In the genomic region with DNA sequence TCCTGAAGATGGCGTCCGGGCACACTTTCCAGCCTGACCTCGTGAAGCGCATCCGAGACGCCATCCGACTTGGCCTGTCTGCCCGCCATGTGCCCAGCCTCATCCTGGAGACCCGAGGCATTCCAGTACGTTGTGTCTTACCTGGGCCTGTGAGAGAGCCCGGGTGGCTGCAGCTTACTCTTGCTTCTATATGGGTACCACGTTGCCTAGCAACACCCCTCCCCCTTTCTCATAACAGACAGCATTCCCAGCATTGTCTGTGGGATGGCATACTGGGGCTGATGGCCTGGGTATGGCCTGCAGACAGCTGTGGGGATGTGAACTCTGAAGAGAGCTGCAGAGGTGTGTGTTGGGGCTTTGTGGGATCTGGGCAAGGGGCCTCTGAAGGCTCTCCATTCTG, we compare ENCODE assay signal across 20 mouse cellular contexts. TPM values are rescaled to one million over a fixed set of nuclear protein-coding genes. Genes with fewer than 3 reads are reported as not detected.
DNase-seq lines count a peak whose midpoint lies in the region; ATAC-seq and TF ChIP-seq lines count a peak whose summit lies in the region.
"Had no signal": no experiment of that assay in that cellular context is flagged by ENCODE, and none has a peak within 500 bp of the region (broad histone marks: within the 10 kb centered on the region; RNA-seq: fewer than 3 reads in every experiment).

No protein-coding gene starts in this region.

- no peak for ATAC-seq in hindbrain, embryonic 13.5 days (ENCODE audit: low FRiP score)
- ATAC-seq in hindbrain, embryonic 16.5 days, result no peak
- no peak for ATAC-seq in midbrain, embryonic 14.5 days (ENCODE audit: low FRiP score, low TSS enrichment)
- no peak for ATAC-seq in midbrain, postnatal 0 days (ENCODE audit: low FRiP score)
- ATAC-seq: forebrain, embryonic 14.5 days had no signal

- no peaks in the 10 kb centered on the region for H3K27me3 ChIP-seq in hindbrain, embryonic 13.5 days
- no peaks in the 10 kb centered on the region for H3K27me3 ChIP-seq in hindbrain, embryonic 16.5 days (replicated peaks; ENCODE audit: control insufficient read depth, insufficient read depth, low read length)
- no peaks in the 10 kb centered on the region for H3K27me3 ChIP-seq in midbrain, embryonic 14.5 days (ENCODE audit: control insufficient read depth, insufficient read depth, low read length)
- H3K27me3 ChIP-seq in midbrain, postnatal 0 days (ENCODE audit: insufficient read depth, low read length), result no peaks in the 10 kb centered on the region
- H3K27me3 ChIP-seq: embryonic facial prominence, embryonic 12.5 days; heart, embryonic 13.5 days; hindbrain, embryonic 15.5 days had no signal

- H3K9me3 ChIP-seq in hindbrain, embryonic 13.5 days, result no peaks in the 10 kb centered on the region
- H3K9me3 ChIP-seq in hindbrain, embryonic 16.5 days (ENCODE audit: control insufficient read depth, low read length), result no peaks in the 10 kb centered on the region
- no peaks in the 10 kb centered on the region for H3K9me3 ChIP-seq in midbrain, embryonic 14.5 days (ENCODE audit: control insufficient read depth, low read length)
- H3K9me3 ChIP-seq in midbrain, postnatal 0 days (ENCODE audit: low read length), result no peaks in the 10 kb centered on the region
- H3K9me3 ChIP-seq: embryonic facial prominence, embryonic 12.5 days; heart, embryonic 13.5 days; hindbrain, embryonic 15.5 days had no signal

- H3K27ac ChIP-seq in hindbrain, embryonic 13.5 days, result 0 out of 2 replicates have a peak overlapping the region, but pooled peaks have one; percentile 26
- H3K27ac ChIP-seq in hindbrain, embryonic 16.5 days (ENCODE audit: low read depth, low read length), result no peak overlapping the region
- H3K27ac ChIP-seq in midbrain, embryonic 14.5 days (replicated peaks; ENCODE audit: low read depth, low read length), result no peak overlapping the region; the same call in 1 of the 2 replicates
- no peak overlapping the region for H3K27ac ChIP-seq in midbrain, postnatal 0 days (ENCODE audit: low read depth, low read length)
- H3K27ac ChIP-seq: embryonic facial prominence, embryonic 12.5 days; heart, embryonic 13.5 days; hindbrain, embryonic 15.5 days had no signal

- no peak for TF ChIP-seq CTCF in midbrain, postnatal 0 days (IDR thresholded peaks at IDR 0.05)

- 0 out of 2 replicates have a peak overlapping the region, but pooled peaks have one; percentile 49 for H3K9ac ChIP-seq in hindbrain, embryonic 13.5 days
- no peak overlapping the region for H3K9ac ChIP-seq in hindbrain, embryonic 16.5 days (ENCODE audit: low read depth, low read length)
- H3K9ac ChIP-seq in midbrain, embryonic 14.5 days (replicated peaks; ENCODE audit: low read length), result no peak overlapping the region
- no peak overlapping the region for H3K9ac ChIP-seq in midbrain, postnatal 0 days (replicated peaks; ENCODE audit: low read length, poor library complexity, severe bottlenecking)
- H3K9ac ChIP-seq: embryonic facial prominence, embryonic 12.5 days; heart, embryonic 13.5 days; hindbrain, embryonic 15.5 days had no signal

- DNase-seq in midbrain, embryonic 14.5 days, result peak; percentile 52
- DNase-seq in midbrain, postnatal 0 days (ENCODE audit: low spot score), result no peak
- DNase-seq in R1 (ENCODE audit: low read depth, low spot score), result peak; percentile 45
- peak; percentile 48 for DNase-seq in brain, adult 2 months (ENCODE audit: low read depth, low spot score)
- DNase-seq in urinary bladder, postnatal 25 days (ENCODE audit: low spot score), result no peak
- DNase-seq: adrenal gland, adult 8-10 months; adrenal gland, postnatal 36 days; cerebellum, adult 11-12 months; cerebellum, adult 9-10 months; cerebellum, postnatal 25 days; gastrocnemius, postnatal 36 days; heart, adult 11 months; heart, postnatal 36 days had no signal

- H3K36me3 ChIP-seq in hindbrain, embryonic 13.5 days, result peaks cover 80% of the 10 kb centered on the region
- H3K36me3 ChIP-seq in hindbrain, embryonic 16.5 days (ENCODE audit: control insufficient read depth, insufficient read depth, low read length), result peaks cover 53% of the 10 kb centered on the region
- peaks cover 72% of the 10 kb centered on the region for H3K36me3 ChIP-seq in midbrain, embryonic 14.5 days (ENCODE audit: control insufficient read depth, insufficient read depth, low read length)
- peaks cover 63% of the 10 kb centered on the region for H3K36me3 ChIP-seq in midbrain, postnatal 0 days (ENCODE audit: insufficient read depth, low read length)

- no peak overlapping the region for H3K4me3 ChIP-seq in hindbrain, embryonic 13.5 days
- H3K4me3 ChIP-seq in hindbrain, embryonic 16.5 days (ENCODE audit: low read length), result no peak overlapping the region
- H3K4me3 ChIP-seq in midbrain, embryonic 14.5 days (replicated peaks; ENCODE audit: low read depth, low read length), result no peak overlapping the region
- H3K4me3 ChIP-seq in midbrain, postnatal 0 days (ENCODE audit: low read depth, low read length), result no peak overlapping the region
- H3K4me3 ChIP-seq: embryonic facial prominence, embryonic 12.5 days; heart, embryonic 13.5 days; hindbrain, embryonic 15.5 days had no signal

- 80% methylated on average over 12 of the region's 12 CpGs for WGBS in hindbrain, embryonic 13.5 days
- 75% methylated on average over 12 of the region's 12 CpGs for WGBS in hindbrain, embryonic 16.5 days
- 82% methylated on average over 12 of the region's 12 CpGs for WGBS in midbrain, embryonic 14.5 days
- 84% methylated on average over 12 of the region's 12 CpGs for WGBS in midbrain, postnatal 0 days

- no peak overlapping the region for H3K4me2 ChIP-seq in hindbrain, embryonic 13.5 days
- no peak overlapping the region for H3K4me2 ChIP-seq in hindbrain, embryonic 16.5 days (ENCODE audit: low read length)
- H3K4me2 ChIP-seq in midbrain, embryonic 14.5 days (ENCODE audit: low read length), result no peak overlapping the region
- no peak overlapping the region for H3K4me2 ChIP-seq in midbrain, postnatal 0 days (ENCODE audit: low read depth, low read length, poor library complexity, severe bottlenecking)
- H3K4me2 ChIP-seq: embryonic facial prominence, embryonic 12.5 days; heart, embryonic 13.5 days; hindbrain, embryonic 15.5 days had no signal

- H3K4me1 ChIP-seq in hindbrain, embryonic 13.5 days (replicated peaks), result peaks cover 8% of the 10 kb centered on the region; the same call in 1 of the 2 replicates
- H3K4me1 ChIP-seq in hindbrain, embryonic 16.5 days (ENCODE audit: control insufficient read depth, insufficient read depth, low read depth, low read length), result no peaks in the 10 kb centered on the region
- no peaks in the 10 kb centered on the region for H3K4me1 ChIP-seq in midbrain, embryonic 14.5 days (ENCODE audit: control insufficient read depth, insufficient read depth, low read length)
- H3K4me1 ChIP-seq in midbrain, postnatal 0 days (ENCODE audit: insufficient read depth, low read length), result no peaks in the 10 kb centered on the region
- H3K4me1 ChIP-seq: embryonic facial prominence, embryonic 12.5 days had no signal

RNA-seq across cellular contexts. Expression of gene Tmem132b, which starts 16.6 kb away (rescaled TPM):
- 3.0 and 3.4 TPM in 2 replicates for polyA plus RNA-seq in hindbrain, embryonic 13.5 days (2015; fragmentation: Nextera tagmentation; extraction: Ambion mirVana)
- polyA plus RNA-seq in hindbrain, embryonic 16.5 days (2015; fragmentation: Nextera tagmentation; extraction: Ambion mirVana), result 3.9 and 4.2 TPM in 2 replicates
- 4.9 and 6.2 TPM in 2 replicates for polyA plus RNA-seq in midbrain, embryonic 14.5 days (2014; fragmentation: Nextera tagmentation; extraction: Ambion mirVana)
- total RNA-seq in midbrain, postnatal 0 days (2014; rRNA removed), result 27.8 and 36.2 TPM in 2 replicates
- 4.8 and 6.4 TPM in 2 replicates for polyA plus RNA-seq in midbrain, postnatal 0 days (2015; fragmentation: Nextera tagmentation; extraction: Ambion mirVana)
- total RNA-seq: heart, postnatal 36 days had no signal
- polyA plus RNA-seq: heart, postnatal 0 days had no signal

RNA-seq across cellular contexts. Expression of gene Aacs, which starts 39.4 kb away (rescaled TPM):
- 60.0 and 62.4 TPM in 2 replicates for polyA plus RNA-seq in hindbrain, embryonic 13.5 days (2015; fragmentation: Nextera tagmentation; extraction: Ambion mirVana)
- 113 and 123 TPM in 2 replicates for polyA plus RNA-seq in hindbrain, embryonic 16.5 days (2015; fragmentation: Nextera tagmentation; extraction: Ambion mirVana)
- polyA plus RNA-seq in midbrain, embryonic 14.5 days (2014; fragmentation: Nextera tagmentation; extraction: Ambion mirVana), result 63.6 and 71.3 TPM in 2 replicates
- 104 and 112 TPM in 2 replicates for total RNA-seq in midbrain, postnatal 0 days (2014; rRNA removed)
- polyA plus RNA-seq in midbrain, postnatal 0 days (2015; fragmentation: Nextera tagmentation; extraction: Ambion mirVana), result 84.8 and 86.5 TPM in 2 replicates

Comparison
In these comparisons a context has a peak if more than half of its experiments do, and no peak if none do; other contexts are left out.
1. DNase-seq: peak in midbrain, embryonic 14.5 days (single experiment), R1 (single experiment) and brain, adult 2 months (single experiment); none in midbrain, postnatal 0 days (single experiment) and urinary bladder, postnatal 25 days (single experiment).